Comparison of ENCODE assay signal across 26 mouse cellular contexts in the genomic region with DNA sequence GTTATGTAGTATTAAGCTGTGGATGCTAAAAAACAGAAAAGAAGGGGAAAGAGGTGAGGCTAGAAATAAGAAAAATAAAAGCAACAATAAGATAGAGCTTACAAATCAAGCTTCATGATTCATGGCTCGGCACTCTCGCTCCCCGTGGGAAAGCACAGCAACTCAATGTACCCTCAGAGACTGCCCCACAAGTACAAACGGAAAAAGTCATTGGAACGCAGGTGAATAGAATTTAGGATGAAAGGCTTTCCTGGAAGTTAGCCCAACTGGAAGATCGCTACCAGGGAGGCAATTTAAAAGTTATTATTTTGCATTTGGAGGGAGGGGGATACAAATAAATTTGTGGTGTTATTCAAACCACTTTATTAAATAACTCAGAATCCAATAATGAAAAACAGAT.
DNase-seq lines count a peak whose midpoint lies in the region; ATAC-seq and TF ChIP-seq lines count a peak whose summit lies in the region.
"Had no signal": no experiment of that assay in that cellular context is flagged by ENCODE, and none has a peak within 500 bp of the region (broad histone marks: within the 10 kb centered on the region; RNA-seq: fewer than 3 reads in every experiment).

No protein-coding gene starts in this region.

- no peak overlapping the region for H3K4me2 ChIP-seq in embryonic facial prominence, embryonic 14.5 days (ENCODE audit: low read depth, low read length)
- H3K4me2 ChIP-seq in limb, embryonic 15.5 days, result no peak overlapping the region
- H3K4me2 ChIP-seq: embryonic facial prominence, embryonic 12.5 days; embryonic facial prominence, embryonic 15.5 days; forebrain, embryonic 12.5 days had no signal

- TF ChIP-seq CTCF in brain, embryonic 14.5 days (IDR thresholded peaks at IDR 0.05; ENCODE audit: borderline replicate concordance, extremely low read depth, insufficient read depth, insufficient read length), result no peak

- no peaks in the 10 kb centered on the region for H3K36me3 ChIP-seq in embryonic facial prominence, embryonic 14.5 days (ENCODE audit: control insufficient read depth, insufficient read depth, low read length)
- H3K36me3 ChIP-seq in embryonic facial prominence, embryonic 10.5 days (replicated peaks), result no peaks in the 10 kb centered on the region
- H3K36me3 ChIP-seq in limb, embryonic 15.5 days, result no peaks in the 10 kb centered on the region
- H3K36me3 ChIP-seq: embryonic facial prominence, embryonic 12.5 days; embryonic facial prominence, embryonic 15.5 days; forebrain, embryonic 10.5 days; forebrain, embryonic 12.5 days; G1E had no signal

- H3K9me3 ChIP-seq in embryonic facial prominence, embryonic 14.5 days (ENCODE audit: control insufficient read depth, low read length), result no peaks in the 10 kb centered on the region
- no peaks in the 10 kb centered on the region for H3K9me3 ChIP-seq in embryonic facial prominence, embryonic 10.5 days
- H3K9me3 ChIP-seq in limb, embryonic 15.5 days, result no peaks in the 10 kb centered on the region
- H3K9me3 ChIP-seq: embryonic facial prominence, embryonic 12.5 days; embryonic facial prominence, embryonic 15.5 days; forebrain, embryonic 10.5 days; forebrain, embryonic 12.5 days; G1E had no signal

- no peak overlapping the region for H3K27ac ChIP-seq in embryonic facial prominence, embryonic 14.5 days (replicated peaks; ENCODE audit: low read depth, low read length)
- no peak overlapping the region for H3K27ac ChIP-seq in embryonic facial prominence, embryonic 10.5 days (replicated peaks)
- H3K27ac ChIP-seq in limb, embryonic 15.5 days, result 0 out of 2 replicates have a peak overlapping the region, but pooled peaks have one; percentile 38
- H3K27ac ChIP-seq: embryonic facial prominence, embryonic 12.5 days; forebrain, embryonic 10.5 days; forebrain, embryonic 12.5 days had no signal

- WGBS in embryonic facial prominence, embryonic 14.5 days, result 42% methylated on average over 6 of the region's 6 CpGs
- WGBS in embryonic facial prominence, embryonic 10.5 days, result 76% methylated on average over 6 of the region's 6 CpGs
- 23% methylated on average over 6 of the region's 6 CpGs for WGBS in limb, embryonic 15.5 days

- H3K27me3 ChIP-seq in embryonic facial prominence, embryonic 14.5 days (replicated peaks; ENCODE audit: control insufficient read depth, insufficient read depth, low read length), result no peaks in the 10 kb centered on the region
- no peaks in the 10 kb centered on the region for H3K27me3 ChIP-seq in embryonic facial prominence, embryonic 10.5 days (replicated peaks; ENCODE audit: low read depth, poor library complexity, severe bottlenecking)
- H3K27me3 ChIP-seq in limb, embryonic 15.5 days, result no peaks in the 10 kb centered on the region
- H3K27me3 ChIP-seq: CH12.LX; embryonic facial prominence, embryonic 12.5 days; embryonic facial prominence, embryonic 15.5 days; forebrain, embryonic 12.5 days; Patski had no signal

- no peak for TF ChIP-seq POLR2A in brain, embryonic 14.5 days (IDR thresholded peaks at IDR 0.05; ENCODE audit: borderline replicate concordance, extremely low read depth, insufficient read depth, insufficient read length, poor library complexity, severe bottlenecking)

- ATAC-seq in embryonic facial prominence, embryonic 14.5 days (ENCODE audit: low read depth), result 0 out of 2 replicates have a peak, but pooled peaks have one; percentile 51
- ATAC-seq in limb, embryonic 15.5 days (ENCODE audit: insufficient number of reproducible peaks, low FRiP score, low TSS enrichment, low read depth), result no peak
- ATAC-seq: CD4-positive, CD25-positive, alpha-beta regulatory T cell, adult 4 months; forebrain, embryonic 16.5 days; Patski had no signal

- peak; percentile 71 for DNase-seq in embryonic facial prominence, embryonic 14.5 days (ENCODE audit: low spot score)
- DNase-seq in embryonic facial prominence, embryonic 10.5 days (ENCODE audit: low spot score), result no peak
- DNase-seq in brain, embryonic 14.5 days (ENCODE audit: low read depth), result peak; percentile 46
- DNase-seq in T-cell, adult 2 months (ENCODE audit: low spot score), result no peak
- DNase-seq: adrenal gland, adult 2 months; adrenal gland, postnatal 14 days; adrenal gland, postnatal 36 days; B cell, adult 2 months; cerebellum, adult 11 months; cerebellum, adult 18-20 months; cerebellum, adult 8-10 months; cerebellum, adult 9-11 months; cerebellum, postnatal 14 days; cerebellum, postnatal 36 days; embryo, embryonic 11 days had no signal

- H3K9ac ChIP-seq in embryonic facial prominence, embryonic 14.5 days (ENCODE audit: low read depth, low read length), result no peak overlapping the region
- H3K9ac ChIP-seq in limb, embryonic 15.5 days, result no peak overlapping the region
- H3K9ac ChIP-seq: embryonic facial prominence, embryonic 12.5 days; embryonic facial prominence, embryonic 15.5 days; forebrain, embryonic 12.5 days had no signal

- no peak overlapping the region for H3K4me3 ChIP-seq in embryonic facial prominence, embryonic 14.5 days (ENCODE audit: low read depth, low read length)
- H3K4me3 ChIP-seq in embryonic facial prominence, embryonic 10.5 days, result no peak overlapping the region
- H3K4me3 ChIP-seq in limb, embryonic 15.5 days, result no peak overlapping the region
- H3K4me3 ChIP-seq: embryonic facial prominence, embryonic 12.5 days; embryonic facial prominence, embryonic 15.5 days; erythroblast, embryonic 14.5 days; forebrain, embryonic 10.5 days; forebrain, embryonic 12.5 days had no signal

- no peaks in the 10 kb centered on the region for H3K4me1 ChIP-seq in embryonic facial prominence, embryonic 14.5 days (ENCODE audit: control insufficient read depth, insufficient read depth, low read length)
- H3K4me1 ChIP-seq in embryonic facial prominence, embryonic 10.5 days, result peaks cover 11% of the 10 kb centered on the region
- peaks cover 7% of the 10 kb centered on the region; the same call in 1 of the 2 replicates for H3K4me1 ChIP-seq in limb, embryonic 15.5 days
- H3K4me1 ChIP-seq: embryonic facial prominence, embryonic 12.5 days; forebrain, embryonic 12.5 days had no signal

Comparison
In these comparisons a context has a peak if more than half of its experiments do, and no peak if none do; other contexts are left out.
1. DNase-seq: peak in embryonic facial prominence, embryonic 14.5 days (single experiment) and brain, embryonic 14.5 days (single experiment); none in embryonic facial prominence, embryonic 10.5 days (single experiment) and T-cell, adult 2 months (single experiment).